8 mouse cellular contexts compared by ENCODE assay signal in genomic region chr9:82975342-82976215, GRCm38 (mm10). TPM values are rescaled to one million over a fixed set of nuclear protein-coding genes. Genes with fewer than 3 reads are reported as not detected.
DNase-seq lines count a peak whose midpoint lies in the region; ATAC-seq and TF ChIP-seq lines count a peak whose summit lies in the region.

Phip (minus strand) TSS chr9:82975516.

- H3K4me1 ChIP-seq in hindbrain, postnatal 0 days (ENCODE audit: insufficient read depth, low read length): no peaks in the 10 kb centered on the region

- WGBS in hindbrain, postnatal 0 days: under 1% methylated on average over 68 of the region's 79 CpGs

- no peaks in the 10 kb centered on the region for H3K9me3 ChIP-seq in hindbrain, postnatal 0 days (ENCODE audit: low read length)

- no peaks in the 10 kb centered on the region for H3K27me3 ChIP-seq in hindbrain, postnatal 0 days (ENCODE audit: insufficient read depth, low read length)

- peak within 1 kb of the TSS; percentile 99 for H3K27ac ChIP-seq in gastrocnemius, adult 2 months
- H3K27ac ChIP-seq in hindbrain, postnatal 0 days: peak within 1 kb of the TSS; percentile 100

- intact Hi-C loops in gastrocnemius, adult 2 months (cut with DNase I): loop anchor here (2.0 to 10.0 kb wide), 5 partner anchors 27 to 469 kb away; partner anchors contain the start of gene Lca5

- peak; percentile 74 for ATAC-seq in common myeloid progenitor, adult 5-6 weeks (replicated peaks; ENCODE audit: low read depth, poor library complexity, severe bottlenecking)
- peak; percentile 91 for ATAC-seq in hindbrain, postnatal 0 days
- ATAC-seq in megakaryocyte progenitor cell, adult 5-6 weeks (replicated peaks; ENCODE audit: poor library complexity): peak; percentile 68

- peak; percentile 95 for DNase-seq in ZHBTc4 (ENCODE audit: low read depth, low spot score)
- peak; percentile 97 for DNase-seq in gastrocnemius, adult 2 months
- DNase-seq in hindbrain, postnatal 0 days (ENCODE audit: low spot score): peak; percentile 98
- DNase-seq in left cerebral cortex, adult 9 months (ENCODE audit: low spot score in 2 of 2): peak; percentile 81 to 93
- DNase-seq in right cerebral cortex, postnatal 14 days: peak; percentile 96
- DNase-seq in urinary bladder, postnatal 36 days (ENCODE audit: low spot score in 2 of 2): peak; percentile 91 to 92

- peak; percentile 6; the same call in 1 of the 2 replicates for TF ChIP-seq CTCF in gastrocnemius, adult 2 months (IDR thresholded peaks at IDR 0.05)
- peak; percentile 45 for TF ChIP-seq CTCF in hindbrain, postnatal 0 days (IDR thresholded peaks at IDR 0.05; ENCODE audit: low read depth)

- H3K9ac ChIP-seq in hindbrain, postnatal 0 days (replicated peaks; ENCODE audit: low read length): peak within 1 kb of the TSS; percentile 92

- H3K4me3 ChIP-seq in gastrocnemius, adult 2 months: peak within 1 kb of the TSS; percentile 95
- peak within 1 kb of the TSS; percentile 96 for H3K4me3 ChIP-seq in hindbrain, postnatal 0 days (ENCODE audit: low read length)

- no peaks in the 10 kb centered on the region for H3K36me3 ChIP-seq in hindbrain, postnatal 0 days (ENCODE audit: insufficient read depth, low read length)

- peak within 1 kb of the TSS; percentile 70 for H3K4me2 ChIP-seq in hindbrain, postnatal 0 days (ENCODE audit: low read depth, low read length)

RNA-seq across cellular contexts. Expression of gene Phip, which starts in this region (rescaled TPM):
- 170 and 191 TPM in 2 replicates for total RNA-seq in common myeloid progenitor, adult 5-6 weeks (2017)
- 10 to 100 TPM; 30.2 to 32.7 TPM for total RNA-seq in gastrocnemius, adult 2 months (2021)
- 43.7 and 56.9 TPM in 2 replicates for total RNA-seq in hindbrain, postnatal 0 days (2014; rRNA removed)
- polyA plus RNA-seq in hindbrain, postnatal 0 days (2015; fragmentation: Nextera tagmentation; extraction: Ambion mirVana): 49.7 and 51.0 TPM in 2 replicates
- 100 and 117 TPM in 2 replicates for total RNA-seq in megakaryocyte progenitor cell, adult 5-6 weeks (2015)
- 88.0 and 140 TPM in 2 replicates for total RNA-seq in megakaryocyte progenitor cell, adult 5-6 weeks (2017)

Comparison
In these comparisons a context has a peak if more than half of its experiments do, and no peak if none do; other contexts are left out.
1. Peak in every context shown above with its lines: DNase-seq, ATAC-seq, H3K4me3 ChIP-seq and H3K27ac ChIP-seq.